Mouse (Mus musculus) c-Kit-positive CD71-positive TER-119-negative erythroid progenitor cells, embryonic 14.5 days (primary cell): ENCODE results near the gene Ric3.

Source experiments
- DNase-seq: peaks from one replicate; pipeline ENCODE4 v3.0.0-alpha.2; 2013; ENCODE audit warnings: low read depth

Ric3 gene

GRCm38 (mm10) chr7:109000315-109000954 lies 82.7 kb downstream of the Ric3 start:
- DNase-seq = no peak

- DNase-seq = no peak
Measured at GRCm38 (mm10) chr7:108996156-108996555, 87.0 kb downstream of the Ric3 start.

GRCm38 (mm10) chr7:108993881-108994291 lies 89.2 kb downstream of the Ric3 start:
- DNase-seq = no peak

- DNase-seq = no peak
Measured at GRCm38 (mm10) chr7:108993230-108993629, 89.9 kb downstream of the Ric3 start.

- DNase-seq = no peak
Measured at GRCm38 (mm10) chr7:108991207-108991606, 91.9 kb downstream of the Ric3 start.

GRCm38 (mm10) chr7:108985934-108986708 lies 97.0 kb downstream of the Ric3 start:
- DNase-seq = no peak
